Mouse (Mus musculus) kidney, adult 2 months (tissue): ENCODE data around the gene Hrc. TPM values are rescaled to one million over a fixed set of nuclear protein-coding genes. Genes with fewer than 3 reads are reported as not detected.

ENCODE experiments used
- DNase-seq: peaks from one replicate; pipeline ENCODE4 v3.0.0; 2021
- H3K27ac ChIP-seq: fragments of 200-500 bp; 2 replicates; pipeline ENCODE4 v1.5.1; 2012; ENCODE audit warnings: low read depth, low read length, control low read depth, inconsistent platforms; ENCODE audit not compliant: insufficient read depth
- H3K27me3 ChIP-seq: fragments of 200-500 bp; replicated peaks from 2 replicates; pipeline ENCODE4 v1.6.1; 2012; ENCODE audit warnings: mild to moderate bottlenecking, moderate library complexity, low read length, inconsistent platforms; ENCODE audit not compliant: control insufficient read depth, insufficient read depth
- H3K36me3 ChIP-seq: fragments of 200-500 bp; 2 replicates; pipeline ENCODE4 v1.6.1; 2012; ENCODE audit warnings: mild to moderate bottlenecking, moderate library complexity, low read length, inconsistent platforms; ENCODE audit not compliant: control insufficient read depth, insufficient read depth
- H3K4me1 ChIP-seq: fragments of 200-500 bp; 2 replicates; pipeline ENCODE4 v1.6.1; 2011; ENCODE audit warnings: low read length; ENCODE audit not compliant: control insufficient read depth, insufficient read depth
- H3K4me3 ChIP-seq: fragments of 200-500 bp; 2 replicates; pipeline ENCODE4 v1.5.1; 2011; ENCODE audit warnings: mild to moderate bottlenecking, low read depth, low read length, control low read depth; ENCODE audit not compliant: insufficient read depth
- CTCF ChIP-seq: fragments of 200-500 bp; conservative IDR thresholded peaks from 2 replicates; pipeline ENCODE4 v1.5.1; 2011; ENCODE audit warnings: low read depth, mild to moderate bottlenecking, control low read depth, low read length, moderate library complexity, mixed read lengths; ENCODE audit not compliant: insufficient read depth, insufficient read length
- POLR2A ChIP-seq: fragments of 200-500 bp; IDR thresholded peaks from one replicate; pipeline ENCODE4 v1.6.1; 2011; ENCODE audit warnings: low read depth, low read length, control low read depth
- WGBS: fragments of 180-500 bp; shearing (Covaris S2); methylation state at CpG from one replicate; pipeline ENCODE4 v1.1.7; 2018; 5-methylcytosine and 5-hydroxymethylcytosine counted together
- polyA plus RNA-seq: library from polyadenylated mRNA; depleted of rRNA; stranded (reverse); fragments of >200 nt; gene quantifications from 2 replicates; pipeline ENCODE4 v1.2.3, GENCODE M21; 2012

Hrc gene
- polyA plus RNA-seq, 1 experiment, result 3.2 TPM

DNA sequence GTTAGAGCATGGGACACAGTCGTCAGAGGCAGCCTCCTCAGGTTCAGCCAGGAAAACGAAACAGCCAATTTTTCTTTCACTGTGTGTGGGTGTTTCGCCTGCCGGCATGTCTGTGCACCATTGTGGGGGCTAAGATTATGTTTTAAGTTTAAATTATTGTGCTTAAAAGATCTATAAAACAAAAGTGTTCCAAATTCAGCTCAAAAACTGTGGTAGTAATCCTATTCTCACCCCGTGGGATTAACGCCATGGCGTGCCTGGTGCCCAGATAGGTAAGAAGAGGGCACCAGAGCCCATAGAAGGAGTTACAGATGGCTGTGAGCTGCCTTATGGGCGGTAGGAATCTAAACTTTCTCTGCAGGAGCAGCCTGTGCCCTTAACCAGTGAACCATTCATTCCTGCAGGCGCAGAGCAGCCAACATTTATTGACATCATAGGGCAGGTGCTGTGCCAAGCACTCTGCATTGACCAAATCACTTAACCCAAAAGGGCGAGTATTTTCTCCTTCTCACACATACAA, 19.8 kb upstream of the Hrc start:
- no peaks in the 10 kb centered on the region for H3K27me3 ChIP-seq
- no peaks in the 10 kb centered on the region for H3K36me3 ChIP-seq
- TF ChIP-seq CTCF (no peak), POLR2A (no peak)
- DNase-seq, result peak; percentile 81
- 51% methylated on average over 10 of the region's 10 CpGs for WGBS
- peaks cover 8% of the 10 kb centered on the region; the same call in 1 of the 2 replicates for H3K4me1 ChIP-seq
- H3K27ac ChIP-seq, result no peak overlapping the region; the same call in 1 of the 2 replicates
- no peak overlapping the region for H3K4me3 ChIP-seq

DNA sequence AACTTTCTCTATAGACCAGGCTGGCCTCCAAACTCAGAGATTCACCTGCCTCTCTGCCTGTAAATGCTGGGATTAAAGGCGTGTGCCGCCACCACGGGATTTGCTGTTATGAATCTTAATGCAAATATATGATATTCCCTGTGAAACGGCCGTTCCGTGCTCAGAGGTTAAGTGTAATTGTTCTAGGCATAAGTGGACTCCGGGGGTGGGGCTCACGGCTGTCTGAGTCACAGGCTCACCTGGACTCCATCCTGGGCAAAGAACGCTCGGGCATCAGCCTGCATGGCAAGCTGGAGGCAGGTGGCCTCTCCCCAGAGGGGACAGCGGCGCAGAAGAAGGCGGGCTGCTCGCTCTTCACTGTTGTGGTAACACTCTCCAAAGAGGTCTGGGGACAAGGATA, 18.6 kb upstream of the Hrc start:
- WGBS, result 90% methylated on average over 14 of the region's 14 CpGs
- no peaks in the 10 kb centered on the region for H3K36me3 ChIP-seq
- no peaks in the 10 kb centered on the region for H3K27me3 ChIP-seq
- H3K4me1 ChIP-seq, result peaks cover 8% of the 10 kb centered on the region; the same call in 1 of the 2 replicates
- no peak overlapping the region for H3K4me3 ChIP-seq
- no peak for DNase-seq
- no peak overlapping the region for H3K27ac ChIP-seq
- TF ChIP-seq CTCF (no peak), POLR2A (no peak)

DNA sequence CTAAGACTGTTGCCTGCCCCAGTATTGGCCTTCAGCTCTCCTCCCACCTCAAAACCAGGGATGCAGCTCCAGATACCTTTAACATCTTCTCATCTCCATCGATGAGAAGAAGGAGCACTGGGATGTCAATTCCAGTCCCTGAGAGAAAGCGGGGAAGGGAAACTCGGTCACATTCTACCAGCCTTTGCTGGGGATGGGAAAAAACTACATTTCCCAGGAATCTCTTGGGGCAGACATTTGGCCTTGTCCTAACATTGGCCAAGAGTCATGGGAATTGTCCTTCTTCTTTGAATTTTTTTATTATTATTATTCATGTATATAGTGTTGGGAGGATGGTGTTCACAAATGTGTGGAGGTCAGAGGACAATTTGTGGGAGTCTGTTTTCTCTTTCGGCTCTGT, 12.8 kb upstream of the Hrc start:
- no peaks in the 10 kb centered on the region for H3K36me3 ChIP-seq
- no peak for DNase-seq
- H3K27ac ChIP-seq, result no peak overlapping the region
- no peaks in the 10 kb centered on the region for H3K4me1 ChIP-seq
- TF ChIP-seq POLR2A (no peak), CTCF (no peak)
- H3K27me3 ChIP-seq, result no peaks in the 10 kb centered on the region
- no peak overlapping the region for H3K4me3 ChIP-seq
- WGBS, result 87% methylated on average over 4 of the region's 4 CpGs

DNA sequence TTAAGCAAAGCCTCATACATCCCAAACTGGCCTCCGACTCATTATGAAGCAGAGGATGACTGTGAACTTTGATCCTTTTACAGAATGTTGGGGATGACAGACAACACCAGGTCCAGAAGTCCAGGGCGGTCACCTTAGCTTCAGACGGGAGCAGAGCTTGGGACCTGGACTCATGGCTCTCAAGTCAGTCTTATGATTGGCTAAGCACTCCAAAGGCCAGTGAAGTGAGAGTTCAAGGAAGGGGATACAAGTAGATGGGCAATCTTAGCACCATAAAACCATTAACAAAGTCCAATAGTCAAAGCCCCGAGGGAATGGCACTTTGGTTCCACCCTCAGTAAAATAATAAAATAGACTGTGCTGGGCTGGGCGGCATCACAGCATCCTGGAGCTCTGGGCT, 12.0 kb upstream of the Hrc start:
- no peaks in the 10 kb centered on the region for H3K36me3 ChIP-seq
- WGBS, result 62% methylated on average over 5 of the region's 5 CpGs
- no peak for DNase-seq
- no peak overlapping the region for H3K4me3 ChIP-seq
- no peaks in the 10 kb centered on the region for H3K4me1 ChIP-seq
- no peak for TF ChIP-seq POLR2A
- TF ChIP-seq CTCF, result no peak
- H3K27me3 ChIP-seq, result no peaks in the 10 kb centered on the region
- H3K27ac ChIP-seq, result no peak overlapping the region

DNA sequence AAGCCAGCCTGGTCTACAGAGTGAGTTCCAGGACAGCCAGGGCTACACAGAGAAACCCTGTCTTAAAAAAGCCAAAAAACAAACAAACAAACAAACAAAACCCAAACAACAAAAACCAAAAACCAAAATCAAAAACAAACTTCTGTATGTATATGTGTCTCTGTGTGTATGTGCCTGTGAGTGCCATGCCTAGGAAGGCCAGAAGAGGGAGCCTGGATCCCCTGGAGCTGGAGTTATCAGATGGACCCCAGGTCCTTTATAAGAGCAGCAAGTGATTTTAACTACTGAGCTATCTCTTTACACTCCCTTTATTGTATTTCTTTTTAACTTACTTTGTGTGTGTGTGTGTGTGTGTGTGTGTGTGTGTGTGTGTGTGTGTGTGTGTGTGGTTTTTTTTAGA, 9.3 kb upstream of the Hrc start:
- no peaks in the 10 kb centered on the region for H3K4me1 ChIP-seq
- no peaks in the 10 kb centered on the region for H3K36me3 ChIP-seq
- H3K27me3 ChIP-seq, result no peaks in the 10 kb centered on the region
- no peak overlapping the region for H3K4me3 ChIP-seq
- DNase-seq, result no peak
- TF ChIP-seq POLR2A (no peak), CTCF (no peak)
- H3K27ac ChIP-seq, result no peak overlapping the region

DNA sequence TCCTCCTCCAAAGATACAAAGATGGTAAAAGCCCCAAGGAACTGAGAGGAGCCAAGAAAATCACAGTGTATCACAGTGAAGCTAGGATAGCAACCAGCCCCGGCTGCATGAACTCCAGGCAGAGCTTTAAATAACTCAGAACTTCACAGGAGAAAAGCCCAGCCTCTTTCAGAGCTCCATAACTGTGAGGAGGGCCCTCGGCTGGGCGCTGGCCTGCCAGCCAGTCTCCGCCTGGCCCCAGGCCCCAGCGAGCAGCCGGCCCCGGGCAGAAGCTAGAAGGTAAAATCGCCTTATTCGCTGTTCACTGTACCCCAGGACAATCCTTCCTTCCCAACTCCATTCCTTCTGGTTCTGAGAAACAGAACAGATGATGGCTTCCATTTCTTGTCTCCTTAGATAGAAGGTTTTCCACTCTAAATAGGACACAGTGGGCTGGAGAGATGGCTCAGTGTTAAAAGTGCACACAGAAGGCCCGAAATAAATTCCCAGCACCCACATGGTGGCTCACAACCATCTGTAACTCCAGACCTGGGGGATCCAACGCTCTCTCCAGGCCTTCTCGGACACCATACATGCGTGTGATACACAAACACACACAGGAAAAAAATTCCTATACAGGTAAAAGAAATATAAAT, 6.1 kb upstream of the Hrc start:
- no peak for TF ChIP-seq CTCF
- TF ChIP-seq POLR2A, result no peak
- Histone ChIP-seq H3K4me1 (0 out of 2 replicates have a peak, but pooled peaks cover 5% of the 10 kb centered on the region), H3K27me3 (no peaks in the 10 kb centered on the region), H3K27ac (no peak overlapping the region), H3K4me3 (no peak overlapping the region), H3K36me3 (no peaks in the 10 kb centered on the region)
- WGBS, result 85% methylated on average over 13 of the region's 13 CpGs
- DNase-seq, result no peak

DNA sequence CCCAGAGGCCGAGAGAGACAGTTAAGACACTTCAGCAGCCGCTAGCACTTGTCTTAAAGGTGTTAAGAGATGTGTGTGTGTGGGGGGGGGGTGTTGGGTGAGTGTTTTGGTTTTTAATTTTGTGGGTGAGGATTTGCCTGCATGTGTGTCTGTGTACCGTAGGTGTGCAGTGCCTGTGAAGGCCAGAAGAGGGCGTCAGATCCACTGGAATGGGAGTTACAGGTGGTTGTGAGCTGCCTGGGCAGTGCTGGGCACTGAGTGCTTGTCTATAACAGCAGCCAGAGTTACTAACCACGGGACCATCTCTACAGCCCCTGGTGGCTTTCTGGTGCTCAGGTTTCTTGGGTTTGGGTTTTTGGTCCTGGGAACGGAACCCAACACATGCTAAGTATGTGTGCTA, 3.6 kb upstream of the Hrc start:
- no peak overlapping the region for H3K4me3 ChIP-seq
- 91% methylated on average over 6 of the region's 6 CpGs for WGBS
- no peak for DNase-seq
- TF ChIP-seq CTCF (no peak), POLR2A (no peak)
- H3K4me1 ChIP-seq, result 0 out of 2 replicates have a peak, but pooled peaks cover 5% of the 10 kb centered on the region
- H3K36me3 ChIP-seq, result no peaks in the 10 kb centered on the region
- no peaks in the 10 kb centered on the region for H3K27me3 ChIP-seq
- no peak overlapping the region for H3K27ac ChIP-seq

DNA sequence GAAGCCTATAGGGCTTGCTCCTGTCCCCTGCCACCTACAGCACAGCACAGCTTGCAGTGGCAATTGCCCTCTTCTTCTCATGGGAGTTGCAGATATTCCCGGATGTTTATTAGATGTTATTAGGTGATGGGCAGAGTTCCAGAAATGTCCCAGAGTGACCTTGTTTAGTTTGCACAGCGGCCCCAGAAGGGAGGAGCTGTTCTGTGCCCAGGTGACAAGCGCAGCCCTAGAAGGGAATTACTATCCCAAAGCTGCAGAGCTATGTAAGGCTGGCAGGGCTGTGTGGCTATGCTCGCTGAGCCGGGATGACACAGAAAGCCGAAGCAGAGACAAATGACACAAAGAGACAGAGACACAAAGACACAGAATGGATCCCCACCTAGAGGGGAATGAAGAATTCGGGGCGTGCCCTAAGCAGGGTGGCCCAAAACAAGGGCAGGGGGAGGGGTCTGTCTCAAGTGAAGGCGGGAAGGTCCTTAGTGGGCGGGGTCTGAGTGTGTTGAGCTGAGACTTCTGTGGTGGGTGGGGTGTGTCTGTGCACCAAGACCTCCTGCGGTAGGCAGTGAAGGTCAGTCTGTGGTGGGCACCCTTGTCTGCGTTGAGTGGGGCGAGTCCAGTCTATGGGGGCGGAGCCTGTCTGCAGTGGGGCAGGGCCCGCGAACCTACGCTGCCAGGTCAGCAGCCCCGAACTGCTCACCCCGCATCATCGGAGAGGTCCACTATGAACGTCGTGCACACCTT, 2.2 kb upstream of the Hrc start:
- peak; percentile 66 for DNase-seq
- peak overlapping the region; percentile 70 for H3K4me3 ChIP-seq
- H3K36me3 ChIP-seq, result no peaks in the 10 kb centered on the region
- no peak for TF ChIP-seq POLR2A
- TF ChIP-seq CTCF, result no peak
- no peaks in the 10 kb centered on the region for H3K27me3 ChIP-seq
- H3K4me1 ChIP-seq, result 0 out of 2 replicates have a peak, but pooled peaks cover 5% of the 10 kb centered on the region
- peak overlapping the region; percentile 74 for H3K27ac ChIP-seq
- 4% methylated on average over 21 of the region's 22 CpGs for WGBS
